Mouse (Mus musculus): ENCODE measurements around the gene Emb. TPM values are rescaled to one million over a fixed set of nuclear protein-coding genes. Genes with fewer than 3 reads are reported as not detected.

The Emb gene
- total and polyA plus RNA-seq, 3 experiments: 0.43 to 1.7 TPM; not detected in 1

DNA sequence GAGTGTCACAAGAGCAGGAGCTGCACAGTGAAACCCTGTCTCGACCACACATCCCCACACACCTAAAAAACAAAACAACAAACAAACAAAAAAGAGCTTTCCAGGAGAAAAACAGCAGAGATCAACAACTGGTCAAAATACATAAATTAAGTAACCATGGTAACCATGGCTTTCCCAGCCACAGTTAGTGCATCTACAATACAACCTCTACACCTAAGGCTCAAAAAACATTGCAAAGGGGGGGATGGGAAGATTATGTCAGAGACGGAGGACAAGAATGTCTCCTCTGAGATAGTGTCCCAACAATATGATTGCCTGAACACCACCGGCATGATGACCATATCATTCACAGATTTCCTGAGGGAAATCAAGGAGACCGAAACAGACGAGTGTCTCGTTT lies 23.0 kb upstream of the Emb start:
- Histone ChIP-seq H3K4me3 (ENCODE audit: control insufficient read depth in 1 of 2, insufficient read depth in 1 of 2, low read depth in 2 of 2, low read length in 2 of 2) (no peak overlapping the region), H3K9ac (ENCODE audit: control insufficient read depth, low read depth, low read length, poor library complexity, severe bottlenecking) (no peak overlapping the region), H3K27me3 (ENCODE audit: control insufficient read depth in 1 of 2, insufficient read depth in 2 of 2, low read length in 2 of 2) (no peaks in the 10 kb centered on the region), H3K9me3 (replicated peaks; ENCODE audit: insufficient read depth, low read length) (no peaks in the 10 kb centered on the region), H3K79me2 (ENCODE audit: control insufficient read depth, insufficient read depth, low read length, poor library complexity) (no peaks in the 10 kb centered on the region), H3K36me3 (ENCODE audit: control insufficient read depth in 1 of 2, insufficient read depth in 2 of 2, low read length in 2 of 2) (no peaks in the 10 kb centered on the region), H3K4me1 (ENCODE audit: control insufficient read depth in 1 of 2, insufficient read depth in 2 of 2, low read length in 2 of 2) (no peaks in the 10 kb centered on the region), H3K27ac (ENCODE audit: control insufficient read depth, low read depth, low read length) (no peak overlapping the region)
- TF ChIP-seq NRF1 (IDR thresholded peaks at IDR 0.05; ENCODE audit: insufficient read depth, low read depth, low read length, poor library complexity, severe bottlenecking): no peak
- TF ChIP-seq ZNF384 (IDR thresholded peaks at IDR 0.05; ENCODE audit: low read depth, low read length): no peak
- no peak for TF ChIP-seq HCFC1 (IDR thresholded peaks at IDR 0.05; ENCODE audit: low read depth, low read length)
- TF ChIP-seq JUND (IDR thresholded peaks at IDR 0.05; ENCODE audit: low read depth, low read length): no peak
- no peak for TF ChIP-seq ETS1 (IDR thresholded peaks at IDR 0.05; ENCODE audit: low read depth, low read length)
- TF ChIP-seq MAFK (IDR thresholded peaks at IDR 0.05; ENCODE audit: borderline replicate concordance, low read depth, low read length): no peak
- no peak for TF ChIP-seq ZC3H11A (IDR thresholded peaks at IDR 0.05; ENCODE audit: low read depth, low read length)
- TF ChIP-seq POLR2AphosphoS2 (IDR thresholded peaks at IDR 0.05; ENCODE audit: low read length): no peak
- DNase-seq (ENCODE audit: low read depth, low spot score): no peak

DNA sequence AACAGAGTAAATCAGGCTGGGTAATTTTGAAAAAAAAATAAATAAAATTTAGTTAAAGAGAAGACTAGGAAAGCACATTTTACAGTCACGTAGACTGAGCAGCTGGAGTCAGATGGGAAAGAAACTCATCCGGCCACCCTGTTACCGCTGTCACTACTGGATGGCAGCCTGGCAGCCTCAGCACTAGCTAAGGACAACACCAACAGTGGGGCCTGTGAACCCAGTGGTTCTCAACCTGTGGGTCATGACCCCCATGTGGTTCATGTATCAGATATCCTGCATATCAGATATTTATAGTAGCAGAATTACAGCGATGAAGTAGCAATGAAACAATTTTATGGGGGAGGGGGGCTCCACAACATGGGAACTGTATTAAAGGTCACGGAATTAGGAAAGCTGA lies 16.2 kb upstream of the Emb start:
- no peak overlapping the region for H3K9ac ChIP-seq (ENCODE audit: control insufficient read depth, low read depth, low read length, poor library complexity, severe bottlenecking)
- no peaks in the 10 kb centered on the region for H3K79me2 ChIP-seq (ENCODE audit: control insufficient read depth, insufficient read depth, low read length, poor library complexity)
- H3K4me3 ChIP-seq (ENCODE audit: control insufficient read depth in 1 of 2, insufficient read depth in 1 of 2, low read depth in 2 of 2, low read length in 2 of 2): no peak overlapping the region
- TF ChIP-seq UBTF (IDR thresholded peaks at IDR 0.05; ENCODE audit: borderline replicate concordance, insufficient read depth, low read depth, low read length) (no peak), MXI1 (IDR thresholded peaks at IDR 0.05; ENCODE audit: low read depth, low read length) (no peak), MAZ (IDR thresholded peaks at IDR 0.05; ENCODE audit: low read depth, low read length) (no peak), CTCF (IDR thresholded peaks at IDR 0.05 in 2 of 3, conservative IDR thresholded peaks at IDR 0.05 in 1 of 3; ENCODE audit: control insufficient read depth in 1 of 3, insufficient read depth in 1 of 3, low read depth in 2 of 3, low read length in 3 of 3, poor library complexity in 1 of 3, severe bottlenecking in 1 of 3) (no peak), TAL1 (IDR thresholded peaks at IDR 0.05; ENCODE audit: low read length) (no peak), ZMIZ1 (IDR thresholded peaks at IDR 0.05; ENCODE audit: low read depth, low read length) (no peak), MEF2A (IDR thresholded peaks at IDR 0.05; ENCODE audit: extremely low read depth, insufficient replicate concordance, low read depth, low read length, poor library complexity, severe bottlenecking) (no peak), ZNF384 (IDR thresholded peaks at IDR 0.05; ENCODE audit: low read depth, low read length) (no peak), GATA1 (IDR thresholded peaks at IDR 0.05; ENCODE audit: low read depth, low read length) (no peak), KAT2A (conservative IDR thresholded peaks at IDR 0.05; ENCODE audit: low read depth, low read length) (no peak)
- no peaks in the 10 kb centered on the region; a peak in 1 of 4 replicates for H3K27me3 ChIP-seq (ENCODE audit: control insufficient read depth in 1 of 2, insufficient read depth in 2 of 2, low read length in 2 of 2)
- no peak for DNase-seq (ENCODE audit: low read depth, low spot score)
- no peaks in the 10 kb centered on the region for H3K36me3 ChIP-seq (ENCODE audit: control insufficient read depth in 1 of 2, insufficient read depth in 2 of 2, low read length in 2 of 2)
- no peaks in the 10 kb centered on the region for H3K4me1 ChIP-seq (ENCODE audit: control insufficient read depth in 1 of 2, insufficient read depth in 2 of 2, low read length in 2 of 2)
- no peak overlapping the region for H3K27ac ChIP-seq (ENCODE audit: control insufficient read depth, low read depth, low read length)
- H3K9me3 ChIP-seq (replicated peaks; ENCODE audit: insufficient read depth, low read length): no peaks in the 10 kb centered on the region

Measured in MEL (cell line).